8 mouse cellular contexts compared by ENCODE assay signal in genomic region chr7:46919551-46920176, GRCm38 (mm10). TPM values are rescaled to one million over a fixed set of nuclear protein-coding genes. Genes with fewer than 3 reads are reported as not detected.
DNase-seq lines count a peak whose midpoint lies in the region; ATAC-seq lines count a peak whose summit lies in the region.

Gene Tsg101, minus strand, starts transcription at chr7:46919969.

- peaks cover 13% of the 10 kb centered on the region for H3K36me3 ChIP-seq in heart, embryonic 13.5 days
- peaks cover 18% of the 10 kb centered on the region for H3K36me3 ChIP-seq in liver, embryonic 12.5 days
- no peaks in the 10 kb centered on the region for H3K36me3 ChIP-seq in stomach, embryonic 15.5 days

- H3K27me3 ChIP-seq in heart, embryonic 13.5 days (replicated peaks) = no peaks in the 10 kb centered on the region
- no peaks in the 10 kb centered on the region for H3K27me3 ChIP-seq in liver, embryonic 12.5 days (replicated peaks)
- no peaks in the 10 kb centered on the region for H3K27me3 ChIP-seq in stomach, embryonic 15.5 days (replicated peaks)

- peak within 1 kb of the TSS; percentile 92 for H3K9ac ChIP-seq in heart, embryonic 13.5 days
- peak within 1 kb of the TSS; percentile 89 for H3K9ac ChIP-seq in liver, embryonic 12.5 days
- peak within 1 kb of the TSS; percentile 93 for H3K9ac ChIP-seq in stomach, embryonic 15.5 days

- H3K4me2 ChIP-seq in heart, embryonic 13.5 days = peak within 1 kb of the TSS; percentile 70
- peak within 1 kb of the TSS; percentile 81 for H3K4me2 ChIP-seq in liver, embryonic 12.5 days
- H3K4me2 ChIP-seq in stomach, embryonic 15.5 days = peak within 1 kb of the TSS; percentile 57

- peak within 1 kb of the TSS; percentile 79 for H3K4me3 ChIP-seq in heart, embryonic 13.5 days
- H3K4me3 ChIP-seq in liver, embryonic 12.5 days = peak within 1 kb of the TSS; percentile 99
- peak within 1 kb of the TSS; percentile 97 for H3K4me3 ChIP-seq in stomach, embryonic 15.5 days (replicated peaks)

- no peaks in the 10 kb centered on the region for H3K9me3 ChIP-seq in heart, embryonic 13.5 days
- H3K9me3 ChIP-seq in liver, embryonic 12.5 days (replicated peaks) = no peaks in the 10 kb centered on the region
- H3K9me3 ChIP-seq in stomach, embryonic 15.5 days = no peaks in the 10 kb centered on the region

- H3K27ac ChIP-seq in heart, embryonic 13.5 days (replicated peaks) = peak within 1 kb of the TSS; percentile 96
- peak within 1 kb of the TSS; percentile 94 for H3K27ac ChIP-seq in liver, embryonic 12.5 days
- peak within 1 kb of the TSS; percentile 97 for H3K27ac ChIP-seq in stomach, embryonic 15.5 days

- peak; percentile 94 for ATAC-seq in erythroid progenitor cell, adult 5-6 weeks (replicated peaks; ENCODE audit: low FRiP score, poor library complexity, severe bottlenecking)
- peak; percentile 86 for ATAC-seq in heart, embryonic 13.5 days (ENCODE audit: extremely low read depth, insufficient number of reproducible peaks, low FRiP score, low TSS enrichment)
- ATAC-seq in liver, embryonic 12.5 days = peak; percentile 92
- peak; percentile 92 for ATAC-seq in stomach, embryonic 15.5 days (ENCODE audit: insufficient read depth, low FRiP score, low read depth)

- DNase-seq in CD4-positive helper T cell, adult 2 months (ENCODE audit: low read depth, low spot score) = peak; percentile 93
- DNase-seq in brain, embryonic 18.5 days (ENCODE audit: low read depth, low spot score) = peak; percentile 56
- DNase-seq in kidney, postnatal 10 days = peak; percentile 97
- peak; percentile 92 for DNase-seq in natural killer cell, adult 2 months (ENCODE audit: low spot score in 2 of 2)

- peaks cover 36% of the 10 kb centered on the region for H3K4me1 ChIP-seq in heart, embryonic 13.5 days
- H3K4me1 ChIP-seq in liver, embryonic 12.5 days = peaks cover 44% of the 10 kb centered on the region
- H3K4me1 ChIP-seq in stomach, embryonic 15.5 days = peaks cover 11% of the 10 kb centered on the region

- under 1% methylated on average over 75 of the region's 75 CpGs for WGBS in heart, embryonic 13.5 days
- under 1% methylated on average over 75 of the region's 75 CpGs for WGBS in liver, embryonic 12.5 days (ENCODE audit: insufficient replicate concordance)
- WGBS in stomach, embryonic 15.5 days = under 1% methylated on average over 75 of the region's 75 CpGs

RNA-seq across cellular contexts. Expression of gene Tsg101, which starts in this region (rescaled TPM):
- total RNA-seq in erythroid progenitor cell, adult 5-6 weeks (2015; ENCODE audit: low replicate concordance) = 75.7 and 78.4 TPM in 2 replicates
- 23.5 and 33.8 TPM in 2 replicates for total RNA-seq in erythroid progenitor cell, adult 5-6 weeks (2017; ENCODE audit: low replicate concordance)
- polyA plus RNA-seq in heart, embryonic 13.5 days (2015; fragmentation: Nextera tagmentation; extraction: Ambion mirVana) = 165 and 182 TPM in 2 replicates
- polyA plus RNA-seq in liver, embryonic 12.5 days (2016; fragmentation: Nextera tagmentation; extraction: Ambion mirVana) = 84.7 and 87.5 TPM in 2 replicates
- 125 and 137 TPM in 2 replicates for polyA plus RNA-seq in stomach, embryonic 15.5 days (2015; fragmentation: Nextera tagmentation; extraction: Ambion mirVana)

Comparison
In these comparisons a context has a peak if more than half of its experiments do, and no peak if none do; other contexts are left out.
1. Peak in every context shown above with its lines: DNase-seq, ATAC-seq, H3K4me3 ChIP-seq and H3K27ac ChIP-seq.